Mouse (Mus musculus) forebrain, embryonic 11.5 days (tissue): Measurements from ENCODE around the gene Gdf2. TPM values are rescaled to one million over a fixed set of nuclear protein-coding genes. Genes with fewer than 3 reads are reported as not detected.

Experiments
- ATAC-seq: fragments of 200-750 bp; cut with Nextera tagmentation; replicated peaks from 2 replicates; pipeline ENCODE4 v1.8.0; 2017; ENCODE audit warnings: moderate TSS enrichment; ENCODE audit not compliant: low FRiP score
- DNase-seq: peaks from one replicate; pipeline ENCODE4 v3.0.0-alpha.2; 2017; ENCODE audit warnings: low spot score
- H3K27ac ChIP-seq: fragments of 300-500 bp; sonication (generic); 2 replicates; pipeline ENCODE4 v1.5.1; 2014; ENCODE audit warnings: low read depth, low read length
- H3K27me3 ChIP-seq: fragments of 300-500 bp; sonication (generic); 2 replicates; pipeline ENCODE4 v1.6.1; 2014; ENCODE audit warnings: mild to moderate bottlenecking, low read length, mixed read lengths; ENCODE audit not compliant: control insufficient read depth, insufficient read depth
- H3K36me3 ChIP-seq: fragments of 300-500 bp; sonication (generic); 2 replicates; pipeline ENCODE4 v1.6.1; 2014; ENCODE audit warnings: mild to moderate bottlenecking, low read length, moderate library complexity, mixed read lengths; ENCODE audit not compliant: control insufficient read depth, insufficient read depth
- H3K4me1 ChIP-seq: fragments of 300-500 bp; sonication (generic); replicated peaks from 2 replicates; pipeline ENCODE4 v1.6.1; 2014; ENCODE audit warnings: low read length, mixed read lengths; ENCODE audit not compliant: control insufficient read depth, insufficient read depth
- H3K4me2 ChIP-seq: fragments of 300-500 bp; sonication (generic); 2 replicates; pipeline ENCODE4 v1.6.1; 2014; ENCODE audit warnings: low read depth, mild to moderate bottlenecking, low read length, moderate library complexity, mixed read lengths; ENCODE audit not compliant: severe bottlenecking
- H3K4me3 ChIP-seq: fragments of 300-500 bp; sonication (generic); 2 replicates; pipeline ENCODE4 v1.5.1; 2014; ENCODE audit warnings: low read depth, low read length
- H3K9ac ChIP-seq: fragments of 300-500 bp; sonication (generic); 2 replicates; pipeline ENCODE4 v1.6.1; 2014; ENCODE audit warnings: low read length
- H3K9me3 ChIP-seq: fragments of 300-500 bp; sonication (generic); 2 replicates; pipeline ENCODE4 v1.6.1; 2016; ENCODE audit warnings: low read length, mixed read lengths; ENCODE audit not compliant: control insufficient read depth
- WGBS: fragments of 180-500 bp; shearing (Covaris S2); extraction: QIAGEN DNeasy Blood & Tissue Kit; methylation state at CpG from one replicate; pipeline ENCODE4 v1.1.7; 2014; 5-methylcytosine and 5-hydroxymethylcytosine counted together
- polyA plus RNA-seq: library from polyadenylated mRNA; unstranded; fragments of >200 nt; fragmentation: Nextera tagmentation; extraction: Ambion mirVana; gene quantifications from 2 replicates; pipeline ENCODE4 v1.2.1, GENCODE M21; 2014

Gene Gdf2
- polyA plus RNA-seq, 1 experiment from 2014 or later, result not detected

- no peaks in the 10 kb centered on the region for H3K27me3 ChIP-seq
- no peak overlapping the region for H3K4me2 ChIP-seq
- no peaks in the 10 kb centered on the region for H3K36me3 ChIP-seq
- H3K9ac ChIP-seq, result no peak overlapping the region
- H3K4me3 ChIP-seq, result no peak overlapping the region
- DNase-seq (no peak), ATAC-seq (no peak)
- 59% methylated on average over 5 of the region's 5 CpGs for WGBS
- H3K27ac ChIP-seq, result no peak overlapping the region
- no peaks in the 10 kb centered on the region for H3K4me1 ChIP-seq
- no peaks in the 10 kb centered on the region for H3K9me3 ChIP-seq
Measured at GRCm38 (mm10) chr14:33974752-33975151, 33.9 kb downstream of the Gdf2 start.

- no peaks in the 10 kb centered on the region for H3K36me3 ChIP-seq
- H3K27ac ChIP-seq, result no peak overlapping the region
- no peak for ATAC-seq
- DNase-seq, result no peak
- WGBS, result 47% methylated on average over 7 of the region's 7 CpGs
- no peak overlapping the region for H3K4me2 ChIP-seq
- H3K27me3 ChIP-seq, result no peaks in the 10 kb centered on the region
- no peaks in the 10 kb centered on the region for H3K4me1 ChIP-seq
- no peak overlapping the region for H3K4me3 ChIP-seq
- no peaks in the 10 kb centered on the region for H3K9me3 ChIP-seq
- H3K9ac ChIP-seq, result no peak overlapping the region
Measured at GRCm38 (mm10) chr14:33977748-33978147, 36.9 kb downstream of the Gdf2 start.

GRCm38 (mm10) chr14:33978604-33979059 is 37.8 kb downstream of the Gdf2 start, which contains the start of gene Zfp488:
Gene Zfp488, minus strand, starts transcription at chr14:33978764.
- peak; percentile 63 for DNase-seq
- WGBS, result 2% methylated on average over 25 of the region's 25 CpGs
- peak within 1 kb of the TSS; percentile 33 for H3K9ac ChIP-seq
- peak; percentile 67 for ATAC-seq
- H3K4me2 ChIP-seq, result peak within 1 kb of the TSS; percentile 55
- H3K27me3 ChIP-seq, result no peaks in the 10 kb centered on the region
- no peaks in the 10 kb centered on the region for H3K9me3 ChIP-seq
- no peak within 1 kb of the TSS for H3K27ac ChIP-seq
- no peaks in the 10 kb centered on the region for H3K4me1 ChIP-seq
- peak within 1 kb of the TSS; percentile 26 for H3K4me3 ChIP-seq
- H3K36me3 ChIP-seq, result no peaks in the 10 kb centered on the region

DNA sequence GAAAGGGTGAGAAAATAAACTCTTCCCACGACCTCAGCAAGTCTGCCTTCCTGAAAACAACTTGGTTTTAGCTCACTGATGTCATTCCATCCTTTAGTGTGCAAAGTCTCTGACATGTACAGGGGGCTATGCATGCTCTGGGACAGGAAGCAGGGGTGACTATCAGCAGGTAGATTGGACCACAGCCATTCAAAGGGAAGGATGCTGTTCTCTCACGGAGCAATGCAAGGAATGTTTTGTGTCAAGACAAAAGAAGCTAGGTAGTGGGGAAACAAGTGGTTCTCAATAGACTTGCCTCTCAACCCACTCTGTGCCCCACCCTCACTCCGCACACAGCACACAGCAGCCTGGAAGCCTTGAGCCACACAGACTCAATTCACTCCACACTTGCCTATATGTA is 48.4 kb downstream of the Gdf2 start:
- Histone ChIP-seq H3K4me2 (no peak overlapping the region), H3K9ac (no peak overlapping the region), H3K27ac (no peak overlapping the region), H3K36me3 (no peaks in the 10 kb centered on the region), H3K4me3 (no peak overlapping the region), H3K27me3 (no peaks in the 10 kb centered on the region), H3K4me1 (no peaks in the 10 kb centered on the region), H3K9me3 (no peaks in the 10 kb centered on the region)
- WGBS, result 52% methylated on average over 3 of the region's 3 CpGs
- no peak for DNase-seq
- ATAC-seq, result no peak

- Histone ChIP-seq H3K36me3 (no peaks in the 10 kb centered on the region), H3K27ac (no peak overlapping the region), H3K4me1 (no peaks in the 10 kb centered on the region), H3K27me3 (no peaks in the 10 kb centered on the region), H3K4me2 (no peak overlapping the region), H3K4me3 (no peak overlapping the region), H3K9me3 (no peaks in the 10 kb centered on the region), H3K9ac (no peak overlapping the region)
- 73% methylated on average over 4 of the region's 4 CpGs for WGBS
- ATAC-seq, result no peak
- DNase-seq, result no peak
Measured at GRCm38 (mm10) chr14:33991971-33992370, 51.1 kb downstream of the Gdf2 start.

- DNase-seq (no peak), ATAC-seq (no peak)
- H3K4me3 ChIP-seq, result no peak overlapping the region
- H3K9me3 ChIP-seq, result no peaks in the 10 kb centered on the region
- H3K27ac ChIP-seq, result no peak overlapping the region
- no peaks in the 10 kb centered on the region for H3K4me1 ChIP-seq
- WGBS, result 91% methylated on average over 9 of the region's 9 CpGs
- H3K27me3 ChIP-seq, result no peaks in the 10 kb centered on the region
- H3K36me3 ChIP-seq, result no peaks in the 10 kb centered on the region
- H3K9ac ChIP-seq, result no peak overlapping the region
- H3K4me2 ChIP-seq, result no peak overlapping the region
Measured at GRCm38 (mm10) chr14:33993051-33993450, 52.2 kb downstream of the Gdf2 start.

GRCm38 (mm10) chr14:33993521-33994289 is 52.9 kb downstream of the Gdf2 start:
- ATAC-seq, result no peak

More at GRCm38 (mm10) chr14:33993521-33994289, 52.9 kb downstream of the Gdf2 start:
- H3K4me3 ChIP-seq, result no peak overlapping the region
- H3K36me3 ChIP-seq, result no peaks in the 10 kb centered on the region
- no peak for DNase-seq
- 89% methylated on average over 6 of the region's 6 CpGs for WGBS
- no peak overlapping the region for H3K4me2 ChIP-seq
- no peak overlapping the region for H3K27ac ChIP-seq
- H3K9ac ChIP-seq, result no peak overlapping the region
- no peaks in the 10 kb centered on the region for H3K27me3 ChIP-seq
- no peaks in the 10 kb centered on the region for H3K4me1 ChIP-seq
- H3K9me3 ChIP-seq, result no peaks in the 10 kb centered on the region
